Mouse (Mus musculus) G1E (cell line): ENCODE measurements around the gene Tob2.

ENCODE experiments used
- CTCF ChIP-seq: IDR thresholded peaks from 2 replicates; pipeline ENCODE4 v1.5.1; 2012; ENCODE audit warnings: low read depth, low read length, inconsistent platforms, mixed read lengths
- GATA1 ChIP-seq: IDR thresholded peaks from 2 replicates; pipeline ENCODE4 v1.6.1; 2012; ENCODE audit warnings: borderline replicate concordance, low read length, inconsistent platforms, mixed read lengths
- POLR2AphosphoS5 ChIP-seq: IDR thresholded peaks from 2 replicates; pipeline ENCODE4 v1.6.1; 2012; ENCODE audit warnings: low read depth, low read length, inconsistent platforms; ENCODE audit not compliant: insufficient replicate concordance

- TF ChIP-seq CTCF (no peak), GATA1 (no peak), POLR2AphosphoS5 (no peak)
Observed at GRCm38 (mm10) chr15:81856030-81856790, 2.4 kb downstream of the Tob2 start.
